Mouse (Mus musculus) neural tube, embryonic 10.5 days (tissue): ENCODE data around the gene Brk1.
A peak's percentile ranks its signal among the peaks of the same experiment; 100 is the strongest.

Source experiments
- DNase-seq: peaks from one replicate; pipeline ENCODE4 v3.0.0-alpha.2; 2017; ENCODE audit warnings: low spot score; ENCODE audit errors: extremely low spot score

Gene Brk1

DNA sequence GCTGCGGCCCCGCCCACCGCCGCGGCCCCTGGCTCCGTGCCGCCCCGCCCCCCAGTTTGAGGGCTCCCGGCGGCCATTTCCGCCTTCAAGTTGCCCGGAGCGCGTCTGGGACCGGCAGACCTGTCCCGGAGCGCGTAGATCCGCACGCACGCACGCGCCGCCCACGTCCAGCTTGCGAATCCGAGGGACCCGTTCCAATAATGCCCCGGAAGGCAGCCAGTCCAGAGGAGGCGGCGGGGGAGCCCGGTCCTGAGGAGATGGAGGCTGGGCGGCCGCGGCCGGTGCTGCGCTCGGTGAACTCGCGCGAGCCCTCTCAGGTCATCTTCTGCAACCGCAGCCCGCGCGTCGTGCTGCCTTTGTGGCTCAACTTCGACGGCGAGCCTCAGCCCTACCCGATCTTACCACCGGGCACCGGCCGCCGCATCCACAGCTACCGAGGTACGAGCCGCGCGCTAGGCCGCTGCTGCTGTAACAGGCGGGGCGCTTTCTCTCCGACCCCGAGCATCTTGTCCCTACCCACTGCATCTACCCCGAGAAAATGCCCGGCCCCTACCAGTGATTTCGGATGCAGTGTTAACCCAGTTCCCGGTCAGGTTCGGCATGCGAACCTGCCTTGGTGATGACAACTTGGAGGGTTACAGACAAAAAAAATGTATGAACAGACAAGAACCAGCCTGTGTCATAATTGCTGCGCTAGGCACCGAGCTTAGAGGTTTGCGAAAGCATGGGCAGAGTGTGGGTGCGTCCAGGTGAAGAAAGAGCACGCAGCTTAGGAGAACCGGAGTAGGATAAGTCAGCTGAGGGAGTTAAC lies 19.6 kb downstream of the Brk1 start, which contains the start of gene Vhl:
TSS of gene Vhl (plus strand) at position 19 of the 811 bp plus-strand sequence.
- DNase-seq, result peak; percentile 88

DNA sequence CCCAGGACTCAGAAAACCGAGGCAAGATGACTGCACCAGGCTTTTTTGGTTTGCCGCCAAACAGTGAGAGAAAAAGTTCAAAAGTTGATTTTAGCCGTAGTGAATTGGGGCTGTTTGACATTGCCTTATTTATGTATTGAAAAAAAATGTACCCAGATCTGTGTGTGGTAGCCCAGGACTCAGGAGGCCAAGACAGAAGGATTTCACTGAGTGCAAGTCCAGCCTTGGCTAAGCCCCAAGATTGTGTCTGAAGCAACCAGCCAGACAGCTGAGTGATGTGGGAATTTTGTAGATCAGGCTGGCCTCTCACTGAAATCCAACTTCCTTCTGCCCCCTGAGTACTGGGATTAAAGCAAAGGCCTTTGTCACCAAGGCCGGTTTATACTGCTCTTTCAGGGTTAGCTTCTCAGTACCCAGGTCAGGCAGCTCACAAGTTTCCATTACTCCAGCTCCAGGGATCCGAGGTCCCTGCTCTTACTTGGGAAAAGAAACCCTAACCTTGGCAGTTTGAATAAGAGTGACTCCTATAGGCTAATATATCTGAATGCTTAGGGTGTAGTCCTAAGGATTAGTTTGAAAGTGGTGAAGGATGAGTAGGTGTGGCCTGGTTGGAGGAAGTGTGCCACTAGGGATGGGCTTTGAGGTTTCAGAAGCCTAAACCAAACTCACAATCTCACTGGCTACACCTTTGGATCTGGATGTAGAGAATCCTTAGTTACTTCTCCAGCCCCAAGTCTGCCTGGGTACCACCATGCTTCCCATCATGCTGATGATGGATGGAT lies 20.6 kb downstream of the Brk1 start:
- no peak for DNase-seq

DNA sequence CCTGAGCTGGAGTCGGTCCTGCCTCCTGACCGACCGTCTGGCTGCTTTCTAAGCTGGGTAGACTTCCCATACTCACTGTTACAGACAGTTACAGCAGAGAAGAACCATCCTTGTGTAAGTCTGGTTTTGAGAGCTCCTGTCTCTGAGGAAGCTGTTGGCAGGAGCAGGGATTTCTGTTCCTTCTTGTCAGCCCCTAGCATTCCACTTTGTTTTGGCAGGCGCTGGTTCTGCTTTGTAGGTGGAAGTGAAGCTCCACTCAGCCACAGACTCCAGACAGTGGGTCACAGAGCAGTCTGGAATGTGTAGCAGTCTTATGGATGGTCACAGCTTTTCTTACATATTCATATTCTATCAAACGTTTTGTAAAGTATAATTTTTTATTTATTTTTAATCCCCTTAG lies 25.8 kb downstream of the Brk1 start:
- no peak for DNase-seq

- no peak for DNase-seq
Measured at GRCm38 (mm10) chr6:113632863-113633262, 28.3 kb downstream of the Brk1 start.

GRCm38 (mm10) chr6:113638302-113639040 lies 33.9 kb downstream of the Brk1 start, which contains the start of gene Irak2:
Irak2 (plus strand) TSS chr6:113638467.
- DNase-seq, result peak; percentile 89

- DNase-seq, result no peak
Measured at GRCm38 (mm10) chr6:113639201-113639600, 34.6 kb downstream of the Brk1 start.

- DNase-seq, result no peak
Measured at GRCm38 (mm10) chr6:113642605-113643004, 38.0 kb downstream of the Brk1 start.

- no peak for DNase-seq
Measured at GRCm38 (mm10) chr6:113643021-113643420, 38.4 kb downstream of the Brk1 start.

GRCm38 (mm10) chr6:113643967-113644366 lies 39.4 kb downstream of the Brk1 start:
- no peak for DNase-seq

DNA sequence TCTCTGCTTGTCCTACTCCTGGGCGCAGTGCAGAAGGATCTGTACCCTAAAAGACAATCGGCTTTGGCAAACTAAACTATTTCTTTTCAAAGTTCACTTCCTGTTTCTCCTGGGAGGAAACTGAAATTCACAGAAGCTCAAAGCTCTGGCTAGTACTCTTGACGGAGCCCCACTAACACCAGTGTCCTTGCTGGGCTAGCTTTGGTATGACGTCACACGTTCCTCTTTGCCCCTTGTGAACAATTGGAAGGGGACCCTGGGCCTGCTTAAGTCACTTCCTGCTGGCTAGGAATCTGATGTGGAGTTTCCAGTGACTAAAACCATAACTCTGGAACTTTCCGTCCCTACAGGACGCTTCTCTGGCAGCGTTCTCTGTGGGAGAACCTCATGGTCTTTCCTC lies 40.2 kb downstream of the Brk1 start:
- DNase-seq, result no peak

DNA sequence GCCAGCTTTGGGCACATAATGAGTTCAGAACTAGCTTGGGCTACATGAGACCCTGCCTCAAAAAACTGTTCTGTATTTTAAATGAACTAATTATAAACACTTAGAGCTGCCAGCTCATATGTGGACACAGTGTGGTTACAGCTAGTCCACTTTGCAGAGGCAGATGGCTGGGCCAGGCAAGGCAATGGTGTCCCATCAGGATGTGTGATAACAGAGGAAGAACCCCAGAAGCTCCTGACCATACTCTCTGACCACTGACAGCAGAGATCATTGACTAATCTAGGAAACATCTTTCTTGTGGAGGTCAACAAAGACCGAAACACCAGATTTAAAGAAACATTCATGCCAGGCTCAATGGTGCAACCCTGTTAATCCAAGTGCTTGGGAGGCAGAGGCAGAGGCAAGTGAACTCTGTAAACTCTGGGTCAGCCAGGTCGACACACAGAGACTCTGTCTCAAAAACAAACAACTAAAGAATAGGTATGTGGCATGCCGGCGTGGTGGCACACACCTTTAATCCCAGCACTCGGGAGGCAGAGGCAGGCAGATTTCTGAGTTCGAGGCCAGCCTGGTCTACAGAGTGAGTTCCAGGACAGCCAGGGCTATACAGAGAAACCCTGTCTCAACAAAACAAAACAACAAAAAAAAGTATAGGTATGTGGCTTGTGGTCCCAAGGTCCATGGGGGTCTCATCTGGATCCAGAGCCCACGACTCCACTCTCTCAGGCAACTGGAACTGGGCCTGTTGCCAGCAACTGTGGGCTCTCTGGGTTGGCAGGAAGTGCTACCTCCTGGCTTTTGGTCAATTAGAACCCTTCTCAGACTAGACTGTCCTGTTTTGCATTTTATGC lies 45.0 kb downstream of the Brk1 start:
- DNase-seq, result no peak

DNA sequence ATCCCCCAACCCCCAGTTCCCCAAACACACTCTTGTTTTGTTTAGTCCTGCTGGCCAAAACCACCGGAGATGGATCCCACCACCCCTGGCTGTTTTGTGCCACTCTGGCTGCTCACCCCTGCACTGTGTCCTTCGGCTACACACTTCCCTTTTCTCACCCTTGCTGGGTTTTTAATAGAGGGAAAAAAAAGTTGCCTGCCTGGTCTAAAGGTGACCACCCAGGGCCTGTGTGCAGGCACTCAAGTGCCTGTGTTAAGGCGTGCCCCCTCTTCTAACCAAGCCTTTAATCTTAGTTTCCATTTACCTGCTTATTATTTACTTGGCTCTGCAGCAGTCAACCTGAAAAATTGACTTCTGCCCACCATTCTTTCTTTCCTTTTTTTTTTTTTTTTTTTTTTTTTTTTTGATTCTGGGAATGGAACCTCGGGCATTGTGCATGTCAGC lies 45.6 kb downstream of the Brk1 start:
- no peak for DNase-seq

DNA sequence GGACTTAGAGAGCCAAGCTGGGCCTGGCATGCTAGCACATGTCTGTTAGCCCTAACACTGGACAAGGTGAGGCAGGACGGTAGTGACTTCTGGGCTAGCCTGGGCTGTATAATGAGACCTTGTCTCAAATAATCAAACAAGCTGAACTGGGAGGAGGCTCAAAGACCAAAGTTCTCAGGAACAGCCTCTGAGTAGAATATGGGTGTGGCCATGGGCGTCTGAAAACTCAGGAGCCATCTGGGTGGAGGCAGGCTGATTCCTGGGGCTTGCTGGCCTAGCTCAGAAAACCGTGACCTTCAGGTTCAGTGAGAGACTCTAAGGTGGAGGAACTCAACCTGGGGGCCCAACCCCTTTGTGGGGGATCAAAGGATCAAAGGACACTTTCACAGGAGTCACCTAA lies 47.1 kb downstream of the Brk1 start:
- DNase-seq, result no peak

DNA sequence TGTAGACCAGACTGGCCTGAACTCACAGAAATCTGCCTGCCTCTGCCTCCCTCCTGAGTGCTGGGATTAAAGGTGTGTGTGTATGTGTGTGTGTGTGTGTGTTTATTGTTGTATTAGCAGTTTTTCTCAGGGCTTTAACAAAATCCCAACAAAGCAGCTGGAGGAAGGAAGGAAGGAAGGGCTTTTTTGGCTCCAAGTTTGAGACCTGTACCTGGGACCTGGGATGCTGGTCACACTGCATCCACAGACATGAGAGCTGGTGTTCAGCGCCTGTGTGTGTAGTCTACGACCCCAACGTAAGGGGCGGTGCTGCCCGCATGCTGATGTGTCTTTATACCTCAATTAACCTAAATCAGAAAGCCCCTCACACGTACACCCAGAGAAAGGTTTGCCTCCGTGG lies 49.0 kb downstream of the Brk1 start:
- no peak for DNase-seq

DNA sequence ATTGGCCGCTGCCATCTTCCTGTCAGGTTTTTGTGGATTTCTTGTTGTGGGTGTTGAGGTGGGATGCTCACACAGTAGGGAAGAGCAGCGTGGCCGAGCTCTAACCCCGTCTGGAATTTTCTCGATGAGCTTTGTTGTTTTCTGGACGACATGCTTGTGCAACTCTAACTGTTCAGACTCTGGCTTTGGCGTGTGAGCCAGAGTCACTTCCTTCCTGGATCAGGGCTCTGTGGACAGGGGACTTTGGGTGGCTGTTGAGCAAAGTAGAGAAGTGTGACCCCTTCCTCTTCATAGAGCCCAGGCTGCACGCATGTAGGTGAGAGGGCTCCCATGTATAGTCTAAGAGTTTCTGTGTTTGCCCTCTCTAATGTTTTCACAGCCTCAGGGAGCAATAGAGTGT lies 49.5 kb downstream of the Brk1 start:
- DNase-seq, result no peak

- no peak for DNase-seq
Measured at GRCm38 (mm10) chr6:113654753-113655397, 50.3 kb downstream of the Brk1 start.

- DNase-seq, result no peak
Measured at GRCm38 (mm10) chr6:113655475-113655874, 50.9 kb downstream of the Brk1 start.

DNA sequence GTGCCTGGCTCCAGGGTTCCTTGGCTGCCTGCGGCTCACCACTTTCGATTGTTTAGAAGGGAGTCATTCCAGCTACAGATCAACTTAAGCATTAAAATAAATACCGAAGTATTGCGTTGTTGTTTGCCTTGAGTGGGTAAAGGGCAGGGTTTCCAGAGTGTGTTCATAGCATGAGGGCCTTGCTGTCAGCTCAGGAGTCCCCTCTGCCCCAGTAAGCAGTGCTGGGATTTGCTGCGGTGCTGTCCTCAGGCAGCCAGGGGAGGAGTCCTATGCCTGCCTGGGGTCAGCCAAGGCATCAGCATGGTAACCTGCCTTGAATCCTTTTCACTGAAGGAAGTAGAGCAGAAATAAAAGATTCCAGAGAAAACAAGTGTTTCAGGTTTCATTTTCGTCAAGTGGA lies 52.3 kb downstream of the Brk1 start:
- no peak for DNase-seq

GRCm38 (mm10) chr6:113658226-113658625 lies 53.7 kb downstream of the Brk1 start:
- no peak for DNase-seq
